Mouse (Mus musculus) forebrain, embryonic 14.5 days (tissue): Measurements from ENCODE around the gene Ctrc. TPM values are rescaled to one million over a fixed set of nuclear protein-coding genes. Genes with fewer than 3 reads are reported as not detected.
A peak's percentile ranks its signal among the peaks of the same experiment; 100 is the strongest.

Source experiments
- ATAC-seq: fragments of 200-750 bp; cut with Nextera tagmentation; 2 replicates; pipeline ENCODE4 v1.8.0; 2017; ENCODE audit warnings: mild to moderate bottlenecking, moderate library complexity
- DNase-seq: peaks from one replicate; pipeline ENCODE4 v3.0.0-alpha.2; 2015; ENCODE audit warnings: low spot score
- H3K27ac ChIP-seq: fragments of 300-500 bp; sonication (generic); 2 replicates; pipeline ENCODE4 v1.5.1; 2014; ENCODE audit warnings: low read depth, mild to moderate bottlenecking, control low read depth, low read length, moderate library complexity
- H3K27me3 ChIP-seq: fragments of 300-500 bp; sonication (generic); replicated peaks from 2 replicates; pipeline ENCODE4 v1.6.1; 2014; ENCODE audit warnings: low read length, control low read depth, mixed read lengths; ENCODE audit not compliant: control insufficient read depth, insufficient read depth
- H3K36me3 ChIP-seq: fragments of 300-500 bp; sonication (generic); 2 replicates; pipeline ENCODE4 v1.6.1; 2014; ENCODE audit warnings: low read length, control low read depth; ENCODE audit not compliant: control insufficient read depth, insufficient read depth
- H3K4me1 ChIP-seq: fragments of 300-500 bp; sonication (generic); 2 replicates; pipeline ENCODE4 v1.6.1; 2014; ENCODE audit warnings: antibody characterized with exemption, low read length, control low read depth; ENCODE audit not compliant: control insufficient read depth, insufficient read depth
- H3K4me2 ChIP-seq: fragments of 300-500 bp; sonication (generic); 2 replicates; pipeline ENCODE4 v1.6.1; 2014; ENCODE audit warnings: mild to moderate bottlenecking, control low read depth, low read length
- H3K4me3 ChIP-seq: fragments of 300-500 bp; sonication (generic); 2 replicates; pipeline ENCODE4 v1.5.1; 2014; ENCODE audit warnings: low read depth, low read length, control low read depth
- H3K9ac ChIP-seq: fragments of 300-500 bp; sonication (generic); 2 replicates; pipeline ENCODE4 v1.6.1; 2014; ENCODE audit warnings: mild to moderate bottlenecking, low read length, control low read depth, moderate library complexity
- H3K9me3 ChIP-seq: fragments of 300-500 bp; sonication (generic); replicated peaks from 2 replicates; pipeline ENCODE4 v1.6.1; 2016; ENCODE audit warnings: low read length, control low read depth, mixed read lengths; ENCODE audit not compliant: control insufficient read depth
- WGBS: fragments of 180-500 bp; shearing (Covaris S2); extraction: QIAGEN DNeasy Blood & Tissue Kit; methylation state at CpG from one replicate; pipeline ENCODE4 v1.1.7; 2014; 5-methylcytosine and 5-hydroxymethylcytosine counted together
- polyA plus RNA-seq: library from polyadenylated mRNA; unstranded; fragments of >200 nt; fragmentation: Nextera tagmentation; extraction: Ambion mirVana; gene quantifications from 2 replicates; pipeline ENCODE4 v1.2.1, GENCODE M21; 2014

Gene Ctrc
- polyA plus RNA-seq, 1 experiment from 2014 or later, result not detected

DNA sequence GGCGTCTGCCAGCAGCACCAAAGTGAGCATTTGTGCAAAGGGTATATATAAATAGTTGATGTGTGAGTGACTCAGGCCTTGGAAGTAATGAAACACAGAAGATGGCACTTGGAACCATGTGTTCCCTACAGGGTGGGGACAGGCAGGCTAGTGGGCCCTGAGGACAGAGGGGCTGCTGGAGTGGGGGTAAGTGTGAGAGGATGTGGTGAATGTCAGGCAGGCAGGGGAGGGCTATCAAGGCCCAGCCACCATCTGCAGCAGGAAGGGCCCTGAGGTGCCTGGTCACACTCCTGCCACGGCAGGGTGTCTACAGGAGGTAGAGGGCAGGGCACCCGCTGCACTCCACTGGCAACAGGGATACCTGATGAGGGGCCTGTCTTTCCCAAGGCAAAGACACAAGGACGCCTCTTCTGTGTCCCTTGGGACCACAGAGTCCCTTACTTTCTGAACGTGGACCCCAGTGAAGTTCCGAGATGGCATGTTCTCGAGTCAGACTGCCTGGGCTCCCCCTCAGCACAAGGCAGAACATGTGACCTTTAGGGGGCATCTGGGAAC lies 17.6 kb upstream of the Ctrc start:
- H3K27me3 ChIP-seq, result no peaks in the 10 kb centered on the region
- H3K9ac ChIP-seq, result no peak overlapping the region
- H3K27ac ChIP-seq, result no peak overlapping the region
- peaks cover 35% of the 10 kb centered on the region for H3K36me3 ChIP-seq
- 93% methylated on average over 7 of the region's 7 CpGs for WGBS
- H3K9me3 ChIP-seq, result no peaks in the 10 kb centered on the region
- no peak overlapping the region for H3K4me3 ChIP-seq
- peaks cover 19% of the 10 kb centered on the region for H3K4me1 ChIP-seq
- no peak for ATAC-seq
- DNase-seq, result no peak
- no peak overlapping the region for H3K4me2 ChIP-seq

DNA sequence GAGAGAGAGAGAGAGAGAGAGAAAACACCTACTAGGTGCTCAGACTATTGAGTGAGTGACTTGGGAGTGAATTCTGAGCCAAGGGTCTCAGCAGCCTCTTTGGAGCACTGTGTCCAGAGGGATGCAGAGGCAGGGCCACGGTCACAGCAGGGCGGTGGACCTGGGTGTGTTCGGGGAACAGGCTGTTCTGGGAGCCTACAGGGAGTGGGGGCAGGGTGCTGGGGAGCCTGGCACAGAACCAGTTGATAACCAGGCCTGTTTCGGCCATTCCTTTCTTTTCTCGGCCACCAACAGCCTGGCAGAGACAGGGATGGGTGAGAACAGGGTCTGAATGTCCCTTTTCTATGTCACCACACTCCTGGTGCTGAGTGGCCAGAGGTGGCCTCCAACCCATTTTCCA lies 16.7 kb upstream of the Ctrc start:
- Histone ChIP-seq H3K27ac (no peak overlapping the region), H3K27me3 (no peaks in the 10 kb centered on the region), H3K9me3 (no peaks in the 10 kb centered on the region), H3K9ac (no peak overlapping the region), H3K4me1 (peaks cover 12% of the 10 kb centered on the region), H3K4me2 (no peak overlapping the region), H3K4me3 (no peak overlapping the region), H3K36me3 (peaks cover 36% of the 10 kb centered on the region)
- no peak for DNase-seq
- 78% methylated on average over 5 of the region's 5 CpGs for WGBS
- no peak for ATAC-seq

DNA sequence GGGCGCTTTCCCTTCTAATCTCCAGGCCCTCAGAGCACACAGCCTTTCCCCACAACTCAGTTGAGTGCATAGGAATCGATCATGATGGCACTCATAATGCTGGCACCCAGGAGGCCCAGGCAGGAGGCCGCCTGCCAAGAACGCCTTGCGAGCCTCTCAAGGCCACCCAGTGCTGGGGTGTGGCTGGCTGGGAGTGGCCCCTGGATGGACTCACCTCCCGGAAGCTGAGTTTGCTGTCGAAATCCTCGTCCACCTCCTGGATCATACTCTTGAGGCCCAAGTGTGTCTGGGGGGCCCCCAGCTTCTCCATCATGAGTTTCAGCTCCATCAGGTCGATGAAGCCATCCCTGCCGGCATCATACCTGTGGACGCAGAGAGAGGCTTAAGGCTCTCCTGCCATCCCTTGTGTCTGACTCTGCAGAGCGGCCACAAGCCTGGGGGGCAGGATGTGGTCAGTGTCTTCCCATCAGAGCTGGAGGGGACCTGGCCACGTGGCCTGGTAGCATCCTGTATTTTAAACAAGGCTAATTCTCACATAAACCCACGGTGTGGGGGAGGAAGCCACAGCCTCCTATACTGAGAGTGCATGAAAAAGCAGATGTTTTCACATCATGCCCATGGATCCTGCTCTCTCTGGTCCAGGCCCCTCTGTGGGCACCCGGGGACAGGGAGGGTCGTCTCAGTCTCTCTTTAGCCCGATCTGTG lies 15.6 kb upstream of the Ctrc start:
- peaks cover 36% of the 10 kb centered on the region for H3K36me3 ChIP-seq
- ATAC-seq, result no peak
- no peak overlapping the region for H3K9ac ChIP-seq
- WGBS, result 92% methylated on average over 17 of the region's 17 CpGs
- H3K9me3 ChIP-seq, result no peaks in the 10 kb centered on the region
- H3K4me3 ChIP-seq, result no peak overlapping the region
- H3K4me2 ChIP-seq, result no peak overlapping the region
- H3K27me3 ChIP-seq, result no peaks in the 10 kb centered on the region
- no peak for DNase-seq
- H3K4me1 ChIP-seq, result peaks cover 1% of the 10 kb centered on the region
- H3K27ac ChIP-seq, result no peak overlapping the region

DNA sequence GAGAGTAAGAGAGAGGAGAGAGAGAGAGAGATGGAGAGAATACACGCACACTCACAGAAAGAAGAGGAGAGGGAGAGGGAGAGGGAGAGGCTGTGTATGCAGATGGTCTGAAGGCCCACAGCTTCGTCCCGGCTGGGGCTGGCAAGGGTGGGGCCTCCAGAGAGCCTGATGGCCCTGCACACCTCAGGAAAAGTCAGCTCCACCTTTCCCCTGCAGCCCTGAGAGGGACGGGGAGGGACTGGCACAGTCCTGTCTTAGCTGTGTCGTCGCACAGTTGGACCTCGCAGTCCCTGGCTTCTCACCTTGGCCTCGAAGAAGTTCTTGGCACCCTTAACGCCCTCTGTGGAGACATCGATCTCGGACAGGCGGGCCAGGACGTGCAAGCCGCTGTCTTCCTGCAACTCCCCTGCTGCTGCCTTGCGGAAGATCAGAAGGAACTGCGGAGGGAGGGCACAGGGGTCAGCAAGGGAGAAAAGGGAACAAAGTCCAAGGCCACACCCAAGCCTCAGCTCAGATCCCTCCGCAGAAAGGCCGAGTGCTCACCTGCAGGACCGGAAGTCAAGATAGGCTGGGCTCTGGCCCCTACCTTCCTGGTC lies 14.2 kb upstream of the Ctrc start:
- Histone ChIP-seq H3K27me3 (no peaks in the 10 kb centered on the region), H3K9me3 (no peaks in the 10 kb centered on the region), H3K36me3 (peaks cover 32% of the 10 kb centered on the region), H3K27ac (no peak overlapping the region), H3K4me1 (no peaks in the 10 kb centered on the region), H3K4me2 (no peak overlapping the region), H3K4me3 (no peak overlapping the region), H3K9ac (no peak overlapping the region)
- no peak for DNase-seq
- 74% methylated on average over 19 of the region's 19 CpGs for WGBS
- ATAC-seq, result no peak

DNA sequence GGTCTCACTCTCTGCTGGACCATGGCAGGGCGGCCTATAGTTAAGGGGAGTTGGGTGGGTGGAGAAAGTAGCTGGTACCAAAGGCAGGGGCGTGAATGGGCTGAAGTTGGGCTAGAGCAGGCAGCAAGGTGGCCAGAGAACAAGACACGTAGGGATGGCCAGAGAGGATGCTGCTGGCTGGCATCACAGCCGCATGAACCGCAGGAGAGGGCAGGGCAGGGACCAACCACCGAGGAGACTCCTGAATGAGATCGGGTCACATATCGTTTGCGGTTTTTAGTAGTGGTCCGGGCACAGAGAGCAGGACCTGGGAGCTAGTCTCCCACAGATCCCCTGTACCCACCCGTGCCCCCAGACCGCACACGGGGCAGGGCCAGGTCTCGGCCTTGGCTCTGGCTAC lies 13.2 kb upstream of the Ctrc start:
- ATAC-seq, result no peak
- no peak overlapping the region for H3K4me2 ChIP-seq

DNA sequence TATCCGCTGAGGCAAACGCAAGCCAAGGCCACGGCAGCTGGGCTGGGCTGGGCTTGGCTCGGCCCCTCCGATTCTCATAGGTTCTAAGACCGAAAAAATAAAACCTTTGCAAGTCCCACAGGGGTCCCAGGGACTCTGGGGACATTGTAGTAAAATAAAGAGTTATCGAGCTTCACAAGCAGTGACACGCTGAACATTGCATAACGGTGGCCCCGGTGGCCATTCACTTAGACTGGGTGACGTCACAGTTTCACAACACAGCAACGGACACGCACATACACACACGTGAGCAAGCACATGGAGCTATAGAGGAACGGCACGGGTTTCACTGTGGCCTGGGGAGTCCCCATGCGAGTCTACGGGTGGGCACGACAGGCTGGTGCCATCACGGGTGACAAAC lies 12.3 kb upstream of the Ctrc start:
- WGBS, result 90% methylated on average over 20 of the region's 20 CpGs
- Histone ChIP-seq H3K36me3 (peaks cover 30% of the 10 kb centered on the region), H3K27ac (no peak overlapping the region), H3K9me3 (no peaks in the 10 kb centered on the region), H3K4me3 (no peak overlapping the region), H3K27me3 (no peaks in the 10 kb centered on the region), H3K4me1 (no peaks in the 10 kb centered on the region), H3K9ac (no peak overlapping the region), H3K4me2 (no peak overlapping the region)
- ATAC-seq, result no peak
- no peak for DNase-seq

More for the DNA sequence above, 13.2 kb upstream of the Ctrc start:
- DNase-seq, result no peak
- Histone ChIP-seq H3K27ac (no peak overlapping the region), H3K36me3 (peaks cover 30% of the 10 kb centered on the region), H3K4me1 (no peaks in the 10 kb centered on the region), H3K9me3 (no peaks in the 10 kb centered on the region), H3K9ac (no peak overlapping the region), H3K4me3 (no peak overlapping the region), H3K27me3 (no peaks in the 10 kb centered on the region)
- WGBS, result 90% methylated on average over 14 of the region's 14 CpGs

DNA sequence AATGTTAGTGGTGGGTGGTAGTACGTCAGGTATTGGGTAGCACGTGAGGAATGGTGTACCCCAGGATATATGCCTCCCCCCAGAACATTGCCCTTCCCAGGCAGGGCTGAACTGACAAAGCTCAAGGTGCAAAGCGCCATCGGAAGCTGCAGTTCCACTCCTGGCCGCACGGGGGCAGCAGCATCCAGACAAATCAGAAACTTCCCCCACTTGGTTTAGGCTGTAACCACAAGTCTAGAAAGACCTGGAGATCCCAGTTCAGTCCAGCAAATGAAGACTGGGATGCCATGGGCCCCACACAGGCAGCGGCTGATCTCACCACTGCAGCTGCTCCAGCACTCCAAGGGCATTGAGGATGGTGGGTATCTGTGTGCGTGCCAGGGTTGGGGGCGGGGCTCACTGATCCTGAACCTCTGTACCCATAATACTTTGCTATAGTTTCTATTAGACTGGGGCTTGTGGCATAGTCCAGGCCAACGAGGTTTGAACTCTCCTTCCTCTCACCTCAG lies 11.3 kb upstream of the Ctrc start:
- H3K27ac ChIP-seq, result peak overlapping the region; percentile 30; the same call in 1 of the 2 replicates
- no peak overlapping the region for H3K4me2 ChIP-seq
- no peaks in the 10 kb centered on the region for H3K27me3 ChIP-seq
- no peaks in the 10 kb centered on the region for H3K9me3 ChIP-seq
- 9% methylated on average over 10 of the region's 10 CpGs for WGBS
- ATAC-seq, result peak; percentile 85
- H3K36me3 ChIP-seq, result peaks cover 30% of the 10 kb centered on the region
- H3K4me1 ChIP-seq, result no peaks in the 10 kb centered on the region
- peak; percentile 86 for DNase-seq
- no peak overlapping the region for H3K4me3 ChIP-seq
- H3K9ac ChIP-seq, result no peak overlapping the region

DNA sequence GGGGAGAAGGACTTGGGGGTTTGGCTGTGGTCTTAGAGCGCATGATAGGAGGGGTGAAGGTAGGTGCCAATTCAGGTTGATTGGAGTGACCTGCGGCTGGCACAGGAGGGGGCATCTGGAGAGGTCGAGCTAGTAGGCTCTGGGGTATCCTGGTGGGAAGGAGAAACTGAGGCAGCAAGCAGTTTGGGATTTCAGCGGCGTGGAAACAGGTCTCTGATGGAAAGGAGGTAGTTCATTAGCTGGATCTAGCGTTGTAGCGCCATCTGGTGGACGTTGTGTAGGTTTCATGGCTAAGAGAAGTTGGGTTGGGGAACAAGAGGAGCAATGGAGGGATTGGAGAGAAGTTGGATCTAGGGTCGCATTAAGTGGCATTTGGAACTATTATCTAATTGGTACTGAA lies 7.3 kb upstream of the Ctrc start:
- H3K9me3 ChIP-seq, result no peaks in the 10 kb centered on the region
- no peak overlapping the region for H3K4me2 ChIP-seq
- peak; percentile 77 for DNase-seq
- no peak overlapping the region for H3K4me3 ChIP-seq
- no peaks in the 10 kb centered on the region for H3K36me3 ChIP-seq
- no peaks in the 10 kb centered on the region for H3K4me1 ChIP-seq
- WGBS, result 74% methylated on average over 9 of the region's 9 CpGs
- no peak overlapping the region for H3K27ac ChIP-seq
- no peaks in the 10 kb centered on the region for H3K27me3 ChIP-seq
- no peak overlapping the region for H3K9ac ChIP-seq
- ATAC-seq, result no peak

DNA sequence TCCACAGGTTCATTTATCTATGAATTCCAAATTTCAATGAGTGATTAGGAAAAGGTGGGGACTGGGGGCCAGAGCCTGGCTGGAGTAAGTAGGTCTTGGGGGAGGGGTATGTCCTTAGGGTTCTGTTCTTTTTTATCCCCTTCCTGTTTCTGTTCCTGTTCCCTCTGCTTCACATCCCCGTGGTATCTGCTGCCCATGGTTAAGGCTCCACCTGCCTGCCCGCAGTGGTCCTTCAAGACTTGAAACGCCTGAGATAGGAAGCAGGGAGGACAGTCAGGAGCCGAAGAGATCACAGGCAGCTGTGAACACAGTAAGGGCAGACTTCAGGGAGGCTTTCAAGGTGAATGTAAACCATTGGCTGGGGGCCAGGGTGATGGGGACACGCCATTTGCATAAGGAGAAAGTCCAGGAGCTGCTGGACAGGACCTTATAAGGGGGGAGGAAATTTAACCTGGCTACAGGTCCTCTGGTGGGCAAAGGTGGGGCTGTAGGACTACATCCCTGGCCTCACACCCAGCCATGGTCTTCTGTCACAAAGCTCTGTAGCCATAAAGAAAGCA lies 11.5 kb downstream of the Ctrc start:
- Histone ChIP-seq H3K9me3 (no peaks in the 10 kb centered on the region), H3K4me2 (no peak overlapping the region), H3K9ac (no peak overlapping the region), H3K4me3 (no peak overlapping the region), H3K27ac (no peak overlapping the region), H3K36me3 (no peaks in the 10 kb centered on the region), H3K27me3 (no peaks in the 10 kb centered on the region), H3K4me1 (no peaks in the 10 kb centered on the region)
- ATAC-seq (no peak), DNase-seq (no peak)
- 66% methylated on average over 5 of the region's 5 CpGs for WGBS
